Mouse (Mus musculus) liver, embryonic 12.5 days (tissue): Measurements from ENCODE around the gene Spag6. TPM values are rescaled to one million over a fixed set of nuclear protein-coding genes. Genes with fewer than 3 reads are reported as not detected.
A peak's percentile ranks its signal among the peaks of the same experiment; 100 is the strongest.

Experiments used
- ATAC-seq: fragments of 200-750 bp; cut with Nextera tagmentation; 2 replicates; pipeline ENCODE4 v1.8.0; 2017; ENCODE audit warnings: moderate number of reproducible peaks, mild to moderate bottlenecking, moderate library complexity
- H3K27ac ChIP-seq: fragments of 300-500 bp; sonication (generic); 2 replicates; pipeline ENCODE4 v1.5.1; 2016; ENCODE audit warnings: mild to moderate bottlenecking
- H3K27me3 ChIP-seq: fragments of 300-500 bp; sonication (generic); replicated peaks from 2 replicates; pipeline ENCODE4 v1.6.1; 2016; ENCODE audit warnings: mild to moderate bottlenecking, moderate library complexity
- H3K36me3 ChIP-seq: fragments of 300-500 bp; sonication (generic); 2 replicates; pipeline ENCODE4 v1.6.1; 2016; ENCODE audit warnings: mild to moderate bottlenecking, moderate library complexity
- H3K4me1 ChIP-seq: fragments of 300-500 bp; sonication (generic); 2 replicates; pipeline ENCODE4 v1.6.1; 2016
- H3K4me2 ChIP-seq: fragments of 300-500 bp; sonication (generic); 2 replicates; pipeline ENCODE4 v1.6.1; 2016; ENCODE audit warnings: mild to moderate bottlenecking, moderate library complexity
- H3K4me3 ChIP-seq: fragments of 300-500 bp; sonication (generic); 2 replicates; pipeline ENCODE4 v1.5.1; 2016; ENCODE audit warnings: mild to moderate bottlenecking, moderate library complexity
- H3K9ac ChIP-seq: fragments of 300-500 bp; sonication (generic); 2 replicates; pipeline ENCODE4 v1.6.1; 2016; ENCODE audit warnings: mild to moderate bottlenecking, moderate library complexity
- H3K9me3 ChIP-seq: fragments of 300-500 bp; sonication (generic); replicated peaks from 2 replicates; pipeline ENCODE4 v1.6.1; 2016; ENCODE audit warnings: mild to moderate bottlenecking, moderate library complexity
- WGBS: fragments of 180-500 bp; shearing (Covaris S2); methylation state at CpG from one replicate; pipeline ENCODE4 v1.1.7; 2016; ENCODE audit not compliant: insufficient replicate concordance; 5-methylcytosine and 5-hydroxymethylcytosine counted together
- polyA plus RNA-seq: library from polyadenylated mRNA; unstranded; fragments of >200 nt; fragmentation: Nextera tagmentation; extraction: Ambion mirVana; gene quantifications from 2 replicates; pipeline ENCODE4 v1.2.1, GENCODE M21; 2016

The Spag6 gene
- polyA plus RNA-seq, result not detected in 2 replicates

GRCm38 (mm10) chr2:18693871-18694610, at the start of gene Spag6:
Gene Spag6, plus strand, starts transcription at chr2:18694032.
- peak within 1 kb of the TSS; percentile 68 for H3K9ac ChIP-seq
- no peaks in the 10 kb centered on the region for H3K9me3 ChIP-seq
- peak within 1 kb of the TSS; percentile 63 for H3K4me3 ChIP-seq
- H3K27me3 ChIP-seq, result peaks cover 85% of the 10 kb centered on the region
- ATAC-seq, result peak; percentile 67
- peaks cover 26% of the 10 kb centered on the region for H3K4me1 ChIP-seq
- H3K4me2 ChIP-seq, result peak within 1 kb of the TSS; percentile 91
- WGBS, result under 1% methylated on average over 59 of the region's 61 CpGs
- H3K36me3 ChIP-seq, result no peaks in the 10 kb centered on the region
- H3K27ac ChIP-seq, result peak within 1 kb of the TSS; percentile 32; the same call in 1 of the 2 replicates

- no peak overlapping the region for H3K4me3 ChIP-seq
- no peaks in the 10 kb centered on the region for H3K9me3 ChIP-seq
- no peaks in the 10 kb centered on the region for H3K36me3 ChIP-seq
- 0 out of 2 replicates have a peak, but pooled peaks cover 6% of the 10 kb centered on the region for H3K27me3 ChIP-seq
- no peak overlapping the region for H3K4me2 ChIP-seq
- WGBS, result 70% methylated on average over 4 of the region's 4 CpGs
- no peak overlapping the region for H3K9ac ChIP-seq
- H3K27ac ChIP-seq, result no peak overlapping the region
- H3K4me1 ChIP-seq, result no peaks in the 10 kb centered on the region
- no peak for ATAC-seq
Observed at GRCm38 (mm10) chr2:18648563-18648962, 45.3 kb upstream of the Spag6 start.

- H3K27ac ChIP-seq, result no peak overlapping the region
- no peak overlapping the region for H3K9ac ChIP-seq
- no peaks in the 10 kb centered on the region for H3K27me3 ChIP-seq
- no peak overlapping the region for H3K4me2 ChIP-seq
- WGBS, result 27% methylated on average over 5 of the region's 5 CpGs
- H3K9me3 ChIP-seq, result no peaks in the 10 kb centered on the region
- no peaks in the 10 kb centered on the region for H3K4me1 ChIP-seq
- H3K36me3 ChIP-seq, result no peaks in the 10 kb centered on the region
- no peak for ATAC-seq
- H3K4me3 ChIP-seq, result no peak overlapping the region
Observed at GRCm38 (mm10) chr2:18654821-18655220, 39.0 kb upstream of the Spag6 start.

- H3K4me1 ChIP-seq, result no peaks in the 10 kb centered on the region
- H3K4me2 ChIP-seq, result no peak overlapping the region
- peaks cover 11% of the 10 kb centered on the region for H3K27me3 ChIP-seq
- no peak overlapping the region for H3K9ac ChIP-seq
- H3K4me3 ChIP-seq, result no peak overlapping the region
- H3K27ac ChIP-seq, result no peak overlapping the region
- no peaks in the 10 kb centered on the region for H3K9me3 ChIP-seq
- ATAC-seq, result no peak
- WGBS, result 81% methylated on average over 3 of the region's 3 CpGs
- no peaks in the 10 kb centered on the region for H3K36me3 ChIP-seq
Observed at GRCm38 (mm10) chr2:18664003-18664402, 29.8 kb upstream of the Spag6 start.

- Histone ChIP-seq H3K4me1 (peaks cover 24% of the 10 kb centered on the region), H3K4me3 (no peak overlapping the region), H3K9ac (no peak overlapping the region), H3K36me3 (no peaks in the 10 kb centered on the region), H3K27me3 (peaks cover 31% of the 10 kb centered on the region), H3K9me3 (no peaks in the 10 kb centered on the region), H3K27ac (no peak overlapping the region), H3K4me2 (no peak overlapping the region)
- ATAC-seq, result no peak
- 44% methylated on average over 6 of the region's 6 CpGs for WGBS
Observed at GRCm38 (mm10) chr2:18671041-18671440, 22.8 kb upstream of the Spag6 start.

GRCm38 (mm10) chr2:18672133-18672765, 21.6 kb upstream of the Spag6 start, which contains the start of gene Commd3:
Gene Commd3, plus strand, starts transcription at chr2:18672384.
- Histone ChIP-seq H3K27ac (peak within 1 kb of the TSS; percentile 83), H3K4me3 (peak within 1 kb of the TSS; percentile 84), H3K9me3 (no peaks in the 10 kb centered on the region), H3K36me3 (no peaks in the 10 kb centered on the region), H3K27me3 (peaks cover 41% of the 10 kb centered on the region), H3K4me2 (peak within 1 kb of the TSS; percentile 89), H3K9ac (peak within 1 kb of the TSS; percentile 90), H3K4me1 (peaks cover 26% of the 10 kb centered on the region)
- peak; percentile 90 for ATAC-seq
- under 1% methylated on average over 91 of the region's 91 CpGs for WGBS

- H3K27me3 ChIP-seq, result peaks cover 41% of the 10 kb centered on the region
- no peaks in the 10 kb centered on the region for H3K36me3 ChIP-seq
- H3K4me2 ChIP-seq, result peak overlapping the region; percentile 89
- 3% methylated on average over 11 of the region's 11 CpGs for WGBS
- peak overlapping the region; percentile 84 for H3K4me3 ChIP-seq
- no peak for ATAC-seq
- no peaks in the 10 kb centered on the region for H3K9me3 ChIP-seq
- H3K27ac ChIP-seq, result peak overlapping the region; percentile 83
- H3K4me1 ChIP-seq, result peaks cover 28% of the 10 kb centered on the region
- peak overlapping the region; percentile 90 for H3K9ac ChIP-seq
Observed at GRCm38 (mm10) chr2:18672766-18673164, 21.1 kb upstream of the Spag6 start.

- Histone ChIP-seq H3K4me2 (no peak overlapping the region; the same call in 1 of the 2 replicates), H3K4me1 (peaks cover 36% of the 10 kb centered on the region), H3K36me3 (no peaks in the 10 kb centered on the region), H3K4me3 (no peak overlapping the region), H3K9ac (no peak overlapping the region), H3K27me3 (peaks cover 46% of the 10 kb centered on the region), H3K27ac (no peak overlapping the region), H3K9me3 (no peaks in the 10 kb centered on the region)
- WGBS, result 61% methylated on average over 4 of the region's 4 CpGs
- ATAC-seq, result no peak
Observed at GRCm38 (mm10) chr2:18673766-18674165, 20.1 kb upstream of the Spag6 start.

- 52% methylated on average over 4 of the region's 4 CpGs for WGBS
- Histone ChIP-seq H3K4me3 (no peak overlapping the region), H3K4me2 (no peak overlapping the region), H3K4me1 (peaks cover 36% of the 10 kb centered on the region), H3K27ac (no peak overlapping the region), H3K27me3 (peaks cover 51% of the 10 kb centered on the region), H3K36me3 (no peaks in the 10 kb centered on the region), H3K9me3 (no peaks in the 10 kb centered on the region), H3K9ac (no peak overlapping the region)
- no peak for ATAC-seq
Observed at GRCm38 (mm10) chr2:18674193-18674902, 19.5 kb upstream of the Spag6 start.

- H3K36me3 ChIP-seq, result no peaks in the 10 kb centered on the region
- ATAC-seq, result no peak
- peaks cover 61% of the 10 kb centered on the region for H3K27me3 ChIP-seq
- 11% methylated on average over 40 of the region's 42 CpGs for WGBS
- peak overlapping the region; percentile 89 for H3K4me2 ChIP-seq
- H3K4me3 ChIP-seq, result peak overlapping the region; percentile 73
- H3K27ac ChIP-seq, result peak overlapping the region; percentile 73
- peaks cover 44% of the 10 kb centered on the region for H3K4me1 ChIP-seq
- H3K9ac ChIP-seq, result peak overlapping the region; percentile 78
- H3K9me3 ChIP-seq, result no peaks in the 10 kb centered on the region
Observed at GRCm38 (mm10) chr2:18675681-18676456, 18.0 kb upstream of the Spag6 start.

- H3K4me1 ChIP-seq, result peaks cover 48% of the 10 kb centered on the region
- 0% methylated on average over 11 of the region's 64 CpGs for WGBS
- H3K27ac ChIP-seq, result peak overlapping the region; percentile 73
- no peaks in the 10 kb centered on the region for H3K36me3 ChIP-seq
- H3K4me3 ChIP-seq, result peak overlapping the region; percentile 73
- H3K27me3 ChIP-seq, result peaks cover 64% of the 10 kb centered on the region
- H3K9me3 ChIP-seq, result no peaks in the 10 kb centered on the region
- peak; percentile 66 for ATAC-seq
- H3K4me2 ChIP-seq, result peak overlapping the region; percentile 89
- H3K9ac ChIP-seq, result peak overlapping the region; percentile 78
Observed at GRCm38 (mm10) chr2:18676457-18676935, 17.3 kb upstream of the Spag6 start.
